Mouse (Mus musculus) midbrain, postnatal 0 days (tissue): ENCODE data around the gene Rab36. TPM values are rescaled to one million over a fixed set of nuclear protein-coding genes. Genes with fewer than 3 reads are reported as not detected.
A peak's percentile ranks its signal among the peaks of the same experiment; 100 is the strongest.

Experiments used
- ATAC-seq: fragments of 200-750 bp; cut with Nextera tagmentation; 2 replicates; pipeline ENCODE4 v1.8.0; 2017; ENCODE audit warnings: moderate number of reproducible peaks, mild to moderate bottlenecking, moderate TSS enrichment, moderate library complexity; ENCODE audit not compliant: low FRiP score
- DNase-seq: peaks from one replicate; pipeline ENCODE4 v3.0.0-alpha.2; 2015; ENCODE audit warnings: low spot score
- H3K27ac ChIP-seq: fragments of 300-500 bp; sonication (generic); 2 replicates; pipeline ENCODE4 v1.5.1; 2014; ENCODE audit warnings: low read depth, mild to moderate bottlenecking, low read length, mixed read lengths
- H3K27me3 ChIP-seq: fragments of 300-500 bp; sonication (generic); 2 replicates; pipeline ENCODE4 v1.6.1; 2014; ENCODE audit warnings: low read length, control low read depth, mixed read lengths; ENCODE audit not compliant: insufficient read depth
- H3K36me3 ChIP-seq: fragments of 300-500 bp; sonication (generic); 2 replicates; pipeline ENCODE4 v1.6.1; 2014; ENCODE audit warnings: low read length, control low read depth, mixed read lengths; ENCODE audit not compliant: insufficient read depth
- H3K4me1 ChIP-seq: fragments of 300-500 bp; sonication (generic); 2 replicates; pipeline ENCODE4 v1.6.1; 2014; ENCODE audit warnings: mild to moderate bottlenecking, control low read depth, antibody characterized with exemption, low read length, mixed read lengths; ENCODE audit not compliant: insufficient read depth
- H3K4me2 ChIP-seq: fragments of 300-500 bp; sonication (generic); 2 replicates; pipeline ENCODE4 v1.6.1; 2014; ENCODE audit warnings: low read depth, mild to moderate bottlenecking, low read length, mixed read lengths; ENCODE audit not compliant: poor library complexity, severe bottlenecking
- H3K4me3 ChIP-seq: fragments of 300-500 bp; sonication (generic); 2 replicates; pipeline ENCODE4 v1.5.1; 2014; ENCODE audit warnings: low read depth, mild to moderate bottlenecking, low read length, moderate library complexity
- H3K9ac ChIP-seq: fragments of 300-500 bp; sonication (generic); replicated peaks from 2 replicates; pipeline ENCODE4 v1.6.1; 2014; ENCODE audit warnings: mild to moderate bottlenecking, low read length, moderate library complexity, mixed read lengths; ENCODE audit not compliant: poor library complexity, severe bottlenecking
- H3K9me3 ChIP-seq: fragments of 300-500 bp; sonication (generic); 2 replicates; pipeline ENCODE4 v1.6.1; 2016; ENCODE audit warnings: low read length, control low read depth
- CTCF ChIP-seq: IDR thresholded peaks from 2 replicates; pipeline ENCODE4 v1.5.1; 2016; ENCODE audit warnings: antibody characterized with exemption, mild to moderate bottlenecking
- WGBS: fragments of 180-500 bp; shearing (Covaris S2); extraction: QIAGEN DNeasy Blood & Tissue Kit; methylation state at CpG from one replicate; pipeline ENCODE4 v1.1.7; 2014; 5-methylcytosine and 5-hydroxymethylcytosine counted together
- polyA plus RNA-seq: library from polyadenylated mRNA; unstranded; fragments of >200 nt; fragmentation: Nextera tagmentation; extraction: Ambion mirVana; gene quantifications from 2 replicates; pipeline ENCODE4 v1.2.1, GENCODE M21; 2015
- total RNA-seq: library from RNA; depleted of rRNA; stranded (reverse); fragments of >200 nt; gene quantifications from 2 replicates; pipeline ENCODE4 v1.2.3, GENCODE M21; 2014

The Rab36 gene
- total and polyA plus RNA-seq, 2 experiments from 2014 or later = 15.5 to 30.9 TPM

- no peaks in the 10 kb centered on the region for H3K27me3 ChIP-seq
- peaks cover 35% of the 10 kb centered on the region for H3K4me1 ChIP-seq
- ATAC-seq = no peak
Observed at GRCm38 (mm10) chr10:75061341-75062188, 24.7 kb downstream of the Rab36 start.

GRCm38 (mm10) chr10:75062189-75062561, 25.3 kb downstream of the Rab36 start:
- TF ChIP-seq CTCF = no peak
- 21% methylated on average over 6 of the region's 6 CpGs for WGBS
- no peak for DNase-seq

More at GRCm38 (mm10) chr10:75061341-75062188, 24.7 kb downstream of the Rab36 start:
- H3K36me3 ChIP-seq = no peaks in the 10 kb centered on the region
- H3K4me2 ChIP-seq = peak overlapping the region; percentile 95
- no peak for TF ChIP-seq CTCF
- H3K9me3 ChIP-seq = no peaks in the 10 kb centered on the region
- DNase-seq = no peak
- peak overlapping the region; percentile 64 for H3K4me3 ChIP-seq
- H3K27ac ChIP-seq = peak overlapping the region; percentile 86
- WGBS = under 1% methylated on average over 70 of the region's 71 CpGs
- H3K9ac ChIP-seq = peak overlapping the region; percentile 73

GRCm38 (mm10) chr10:75062621-75063020, 25.8 kb downstream of the Rab36 start:
- TF ChIP-seq CTCF = no peak
- WGBS = 42% methylated on average over 6 of the region's 6 CpGs
- peak overlapping the region; percentile 95 for H3K4me2 ChIP-seq
- DNase-seq (no peak), ATAC-seq (no peak)
- no peaks in the 10 kb centered on the region for H3K9me3 ChIP-seq
- no peak overlapping the region for H3K27ac ChIP-seq
- H3K27me3 ChIP-seq = no peaks in the 10 kb centered on the region
- peak overlapping the region; percentile 64 for H3K4me3 ChIP-seq
- H3K9ac ChIP-seq = peak overlapping the region; percentile 73; the same call in 1 of the 2 replicates
- no peaks in the 10 kb centered on the region for H3K36me3 ChIP-seq
- peaks cover 37% of the 10 kb centered on the region for H3K4me1 ChIP-seq

More at GRCm38 (mm10) chr10:75062189-75062561, 25.3 kb downstream of the Rab36 start:
- no peak for ATAC-seq
- H3K27ac ChIP-seq = no peak overlapping the region
- H3K4me3 ChIP-seq = peak overlapping the region; percentile 64
- H3K4me1 ChIP-seq = peaks cover 37% of the 10 kb centered on the region
- peak overlapping the region; percentile 95 for H3K4me2 ChIP-seq
- peak overlapping the region; percentile 73 for H3K9ac ChIP-seq
- H3K36me3 ChIP-seq = no peaks in the 10 kb centered on the region
- H3K27me3 ChIP-seq = no peaks in the 10 kb centered on the region
- H3K9me3 ChIP-seq = no peaks in the 10 kb centered on the region

GRCm38 (mm10) chr10:75063301-75063965, 26.6 kb downstream of the Rab36 start:
- H3K4me3 ChIP-seq = peak overlapping the region; percentile 64
- H3K27me3 ChIP-seq = no peaks in the 10 kb centered on the region
- H3K4me1 ChIP-seq = peaks cover 37% of the 10 kb centered on the region
- no peak overlapping the region for H3K27ac ChIP-seq
- ATAC-seq (no peak), DNase-seq (no peak)
- no peak for TF ChIP-seq CTCF
- 40% methylated on average over 12 of the region's 12 CpGs for WGBS
- no peaks in the 10 kb centered on the region for H3K9me3 ChIP-seq
- H3K4me2 ChIP-seq = peak overlapping the region; percentile 95
- no peaks in the 10 kb centered on the region for H3K36me3 ChIP-seq
- H3K9ac ChIP-seq = peak overlapping the region; percentile 33; the same call in 1 of the 2 replicates

GRCm38 (mm10) chr10:75065691-75066090, 28.8 kb downstream of the Rab36 start:
- H3K36me3 ChIP-seq = no peaks in the 10 kb centered on the region
- ATAC-seq = no peak
- no peaks in the 10 kb centered on the region for H3K27me3 ChIP-seq
- WGBS = 72% methylated on average over 6 of the region's 6 CpGs
- no peak overlapping the region for H3K27ac ChIP-seq
- DNase-seq = no peak
- H3K9me3 ChIP-seq = no peaks in the 10 kb centered on the region
- no peak overlapping the region for H3K4me3 ChIP-seq
- TF ChIP-seq CTCF = no peak
- H3K4me1 ChIP-seq = peaks cover 33% of the 10 kb centered on the region
- H3K9ac ChIP-seq = no peak overlapping the region
- peak overlapping the region; percentile 18; the same call in 1 of the 2 replicates for H3K4me2 ChIP-seq

GRCm38 (mm10) chr10:75067446-75067845, 30.6 kb downstream of the Rab36 start:
- no peak overlapping the region for H3K4me2 ChIP-seq
- no peak overlapping the region for H3K9ac ChIP-seq
- no peaks in the 10 kb centered on the region for H3K36me3 ChIP-seq
- no peak overlapping the region for H3K27ac ChIP-seq
- ATAC-seq = no peak
- H3K9me3 ChIP-seq = no peaks in the 10 kb centered on the region
- TF ChIP-seq CTCF = no peak
- no peak for DNase-seq
- no peaks in the 10 kb centered on the region for H3K27me3 ChIP-seq
- no peak overlapping the region for H3K4me3 ChIP-seq
- H3K4me1 ChIP-seq = peaks cover 31% of the 10 kb centered on the region
